Mouse (Mus musculus): ENCODE data around the gene Iqcn.
A peak's percentile ranks its signal among the peaks of the same experiment; 100 is the strongest.

Gene Iqcn

GRCm38 (mm10) chr8:70703287-70703686 lies at the start of gene Iqcn:
TSS of gene Iqcn (plus strand) at chr8:70703457.
- no peak for DNase-seq (ENCODE audit: low spot score)

DNA sequence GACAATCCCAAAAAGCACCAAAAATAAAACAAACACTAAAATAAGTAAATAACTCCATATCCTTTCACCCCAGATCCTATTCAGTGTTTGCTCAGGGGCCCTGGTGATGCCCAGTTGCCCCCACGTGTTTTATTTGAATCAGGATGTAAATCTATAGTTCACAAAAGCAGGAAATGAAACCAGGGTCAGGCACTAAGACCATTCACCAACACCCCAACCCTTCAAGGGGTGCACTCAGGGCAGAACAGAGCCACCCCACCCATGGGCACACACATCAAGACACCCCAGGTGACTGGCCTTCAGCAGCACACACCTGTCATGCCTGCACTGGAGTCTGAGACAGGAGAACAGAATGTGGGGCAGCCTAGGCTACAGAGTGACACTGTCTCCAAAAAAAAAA lies 49.1 kb upstream of the Iqcn start:
- no peak for DNase-seq (ENCODE audit: low spot score)

- DNase-seq (ENCODE audit: low spot score), result no peak
Observed at GRCm38 (mm10) chr8:70655469-70655868, 47.8 kb upstream of the Iqcn start.

DNA sequence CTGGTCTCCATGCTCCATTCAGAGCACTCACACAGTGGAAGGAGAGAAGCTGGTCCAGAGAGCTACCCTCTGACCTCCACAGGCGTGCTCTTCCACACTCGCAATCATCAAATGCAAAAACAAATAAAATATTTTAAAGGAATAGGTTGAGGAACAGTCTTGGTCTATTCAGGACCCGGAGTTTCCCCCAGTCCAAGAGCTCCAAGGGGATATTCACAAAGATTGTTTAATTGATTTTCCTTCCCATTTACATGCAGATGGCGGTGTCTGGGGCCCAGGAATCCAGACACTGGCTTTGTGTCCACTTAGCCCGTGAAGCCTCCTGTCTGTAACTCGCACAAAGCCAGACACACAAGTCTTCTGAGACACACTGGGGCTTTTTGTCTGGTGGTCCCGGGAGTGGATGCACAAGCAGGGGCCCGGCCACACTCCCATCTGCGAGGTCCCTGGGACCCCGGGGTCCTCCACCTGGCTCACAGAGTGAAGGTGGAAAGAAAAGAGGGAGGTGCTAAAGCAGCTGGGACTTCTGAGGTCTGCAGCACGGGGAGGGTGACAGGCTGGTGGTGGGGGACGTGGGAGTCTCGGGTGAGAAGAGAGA lies 47.0 kb upstream of the Iqcn start:
- DNase-seq (ENCODE audit: low spot score), result no peak

- DNase-seq (ENCODE audit: low spot score), result no peak
Observed at GRCm38 (mm10) chr8:70657214-70657613, 46.0 kb upstream of the Iqcn start.

GRCm38 (mm10) chr8:70657739-70658138 lies 45.5 kb upstream of the Iqcn start:
- DNase-seq (ENCODE audit: low spot score), result no peak

- no peak for DNase-seq (ENCODE audit: low spot score)
Observed at GRCm38 (mm10) chr8:70658897-70659603, 44.2 kb upstream of the Iqcn start.

GRCm38 (mm10) chr8:70659604-70660272 lies 43.5 kb upstream of the Iqcn start:
- peak; percentile 78 for DNase-seq (ENCODE audit: low spot score)

- no peak for DNase-seq (ENCODE audit: low spot score)
Observed at GRCm38 (mm10) chr8:70660273-70660725, 43.0 kb upstream of the Iqcn start, which contains the start of gene Pgpep1. TSS of gene Pgpep1 (minus strand) at chr8:70660388.

GRCm38 (mm10) chr8:70663691-70664090 lies 39.6 kb upstream of the Iqcn start:
- DNase-seq (ENCODE audit: low spot score), result no peak

- DNase-seq (ENCODE audit: low spot score), result no peak
Observed at GRCm38 (mm10) chr8:70664631-70665030, 38.6 kb upstream of the Iqcn start.

DNA sequence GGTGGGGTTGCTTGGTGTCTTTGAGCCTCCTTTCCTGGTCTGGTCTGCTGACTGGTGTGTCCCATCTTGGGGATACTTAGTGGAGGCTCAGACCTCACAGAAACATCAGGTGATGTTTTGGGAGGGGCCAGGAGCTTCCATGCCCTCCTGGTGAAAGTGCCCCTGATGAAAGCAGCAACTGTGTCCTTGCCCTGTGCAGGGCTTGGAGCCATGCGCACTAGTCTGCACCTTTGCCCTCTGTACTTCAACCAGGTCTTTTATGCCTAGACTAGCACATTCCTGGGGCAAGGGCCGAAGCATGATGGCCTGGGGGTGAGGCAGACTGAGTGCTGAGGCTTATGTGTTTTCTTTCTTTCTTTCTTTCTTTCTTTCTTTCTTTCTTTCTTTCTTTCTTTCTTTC lies 37.7 kb upstream of the Iqcn start:
- no peak for DNase-seq (ENCODE audit: low spot score)

GRCm38 (mm10) chr8:70667071-70667470 lies 36.2 kb upstream of the Iqcn start:
- DNase-seq (ENCODE audit: low spot score), result no peak

DNA sequence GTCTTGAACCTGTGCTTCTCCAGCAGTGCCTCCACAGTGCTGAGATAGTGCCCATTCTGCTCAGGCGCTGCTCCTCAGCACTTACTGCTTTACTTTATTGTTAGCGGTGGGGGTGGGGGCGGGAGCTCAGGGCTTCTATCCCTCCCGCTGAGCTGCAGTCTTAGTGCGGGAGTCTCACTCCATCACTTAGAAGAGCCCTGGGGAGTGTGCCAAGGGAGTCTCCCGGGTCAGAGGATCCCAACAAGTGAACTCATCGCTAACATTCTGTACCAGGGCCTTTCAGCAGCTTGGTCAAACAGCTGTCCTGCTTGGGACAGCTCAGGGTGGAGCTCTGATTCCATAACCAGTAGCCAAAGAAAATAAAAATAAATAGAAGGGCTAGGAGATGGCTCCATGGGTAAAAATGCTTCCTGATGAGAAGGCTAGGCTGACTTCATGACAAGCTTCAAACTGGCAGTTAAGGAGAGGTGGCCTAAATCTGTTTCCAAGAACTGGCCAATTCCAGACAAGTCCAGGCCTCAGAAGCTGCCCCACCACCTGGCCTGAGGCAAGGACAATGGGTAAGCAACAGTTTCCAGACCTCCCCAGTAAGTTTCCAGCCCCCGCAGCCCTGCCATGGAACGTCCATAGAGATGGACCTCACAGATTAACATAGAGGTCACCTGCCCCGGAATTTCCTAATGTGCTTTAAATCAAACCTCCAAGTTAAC lies 31.5 kb upstream of the Iqcn start:
- DNase-seq (ENCODE audit: low spot score), result no peak

GRCm38 (mm10) chr8:70672325-70673078 lies 30.8 kb upstream of the Iqcn start:
- DNase-seq (ENCODE audit: low spot score), result no peak

GRCm38 (mm10) chr8:70673079-70673856 lies 30.0 kb upstream of the Iqcn start, which contains the start of gene Lsm4:
TSS of gene Lsm4 (plus strand) at chr8:70673248.
- peak; percentile 81 for DNase-seq (ENCODE audit: low spot score)

DNA sequence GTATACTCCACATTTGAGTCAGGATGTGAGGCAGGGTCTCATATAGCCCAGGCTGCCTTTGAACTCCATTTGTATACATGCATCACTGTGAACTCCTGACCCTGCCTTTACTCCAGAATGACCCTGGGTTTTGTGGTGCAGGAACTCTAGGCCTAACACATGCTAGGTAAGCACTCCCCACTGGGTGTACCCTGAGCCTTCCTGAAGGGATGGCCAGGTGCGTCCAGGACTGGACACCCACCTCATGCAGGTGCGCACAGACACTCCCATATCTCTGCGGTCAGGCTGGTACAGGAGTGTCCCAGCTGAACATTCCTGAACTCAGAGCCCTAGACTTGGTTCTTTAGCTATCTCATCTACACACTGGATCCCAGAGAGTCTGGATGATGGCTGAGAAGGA lies 29.1 kb upstream of the Iqcn start:
- no peak for DNase-seq (ENCODE audit: low spot score)

- no peak for DNase-seq (ENCODE audit: low spot score)
Observed at GRCm38 (mm10) chr8:70674716-70675115, 28.5 kb upstream of the Iqcn start.

DNA sequence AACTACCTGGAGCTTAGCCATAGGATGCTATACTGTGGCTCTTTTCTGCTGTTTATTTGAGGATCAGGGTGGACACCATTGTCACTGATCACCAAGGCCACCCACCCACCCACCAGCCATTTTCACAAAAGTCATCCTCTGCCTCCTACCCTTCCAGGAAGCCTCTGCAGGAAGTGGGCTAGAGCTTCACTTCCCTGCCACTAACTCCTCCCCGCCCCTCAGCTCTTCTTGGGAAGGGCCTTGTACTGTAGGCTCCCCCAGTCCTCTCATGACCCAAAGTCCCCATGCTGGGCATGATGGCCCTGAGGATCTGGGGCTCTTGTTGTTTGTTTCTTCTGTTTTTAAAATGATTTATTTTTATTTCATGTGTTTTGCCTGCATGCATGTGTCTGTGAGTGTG lies 27.9 kb upstream of the Iqcn start:
- DNase-seq (ENCODE audit: low spot score), result no peak

DNA sequence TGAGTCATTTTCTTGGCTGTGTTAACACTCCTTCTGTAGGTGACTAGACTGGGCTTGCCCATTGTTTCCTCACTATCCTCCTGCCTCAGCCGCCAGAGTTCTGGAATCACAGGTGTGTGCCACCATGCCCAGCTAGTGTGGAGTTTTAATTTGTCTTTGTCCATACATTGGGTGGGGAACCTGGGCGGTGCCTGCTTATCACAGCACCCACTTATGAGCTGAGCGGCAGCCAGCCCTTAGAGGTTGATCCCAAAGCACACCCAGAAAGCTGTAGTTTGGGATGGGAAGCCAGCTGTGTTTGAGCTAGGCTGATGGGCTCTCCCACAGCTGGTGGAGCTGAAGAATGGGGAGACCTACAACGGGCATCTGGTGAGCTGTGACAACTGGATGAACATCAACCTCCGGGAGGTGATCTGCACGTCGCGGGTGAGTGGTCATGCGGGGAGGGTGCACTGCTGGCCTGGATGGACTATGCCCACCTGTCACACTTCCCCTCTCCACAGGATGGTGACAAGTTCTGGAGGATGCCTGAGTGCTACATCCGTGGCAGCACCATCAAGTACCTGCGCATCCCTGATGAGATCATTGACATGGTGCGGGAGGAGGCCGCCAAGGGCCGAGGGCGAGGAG lies 25.7 kb upstream of the Iqcn start:
- no peak for DNase-seq (ENCODE audit: low spot score)
